Mouse (Mus musculus): ENCODE data around the gene Slc8a1. TPM values are rescaled to one million over a fixed set of nuclear protein-coding genes. Genes with fewer than 3 reads are reported as not detected.

Slc8a1 gene
- total and polyA plus RNA-seq, 3 experiments = not detected

- Histone ChIP-seq H3K27ac (ENCODE audit: insufficient read depth, low read depth) (no peak overlapping the region), H3K4me3 (replicated peaks in 1 of 3; ENCODE audit: low read depth in 2 of 3, low read length in 2 of 3, poor library complexity in 1 of 3) (no peak overlapping the region), H3K9me3 (replicated peaks; ENCODE audit: low read length) (peaks cover 68% of the 10 kb centered on the region), H3K9ac (ENCODE audit: insufficient read depth, low read depth) (no peak overlapping the region), H3K4me2 (ENCODE audit: insufficient read depth, low read depth, poor library complexity, severe bottlenecking) (no peak overlapping the region), H3K4me1 (ENCODE audit: control insufficient read depth in 1 of 2, insufficient read depth in 2 of 2) (no peaks in the 10 kb centered on the region), H3K79me2 (replicated peaks; ENCODE audit: control insufficient read depth, extremely low read depth, insufficient read depth, poor library complexity, severe bottlenecking) (no peaks in the 10 kb centered on the region), H3K36me3 (replicated peaks in 1 of 2; ENCODE audit: control insufficient read depth in 1 of 2, insufficient read depth in 1 of 2, low read length in 1 of 2) (no peaks in the 10 kb centered on the region), H3K27me3 (replicated peaks) (no peaks in the 10 kb centered on the region)
- dilution Hi-C loops (cut with MboI; ENCODE audit: extremely low pct_ligation_motif_present, extremely low pct_unique_long_range_greater_than_20kb, low sequenced_read_pairs) (no loop called here), in situ Hi-C loops (cut with MboI; ENCODE audit: low pct_ligation_motif_present, low pct_unique_long_range_greater_than_20kb, low sequenced_read_pairs) (no loop called here)
- DNase-seq (ENCODE audit: extremely low read depth) = no peak
- TF ChIP-seq SMC3 (IDR thresholded peaks at IDR 0.05; ENCODE audit: low read depth, low read length) (no peak), ETS1 (conservative IDR thresholded peaks at IDR 0.05; ENCODE audit: low read depth, low read length) (no peak)
These were observed 321.6 kb downstream of the Slc8a1 start for GRCm38 (mm10) chr17:81416361-81417114.

- Histone ChIP-seq H3K27ac (ENCODE audit: insufficient read depth, low read depth) (no peak overlapping the region), H3K27me3 (replicated peaks) (no peaks in the 10 kb centered on the region), H3K36me3 (replicated peaks in 1 of 2; ENCODE audit: control insufficient read depth in 1 of 2, insufficient read depth in 1 of 2, low read length in 1 of 2) (no peaks in the 10 kb centered on the region), H3K79me2 (replicated peaks; ENCODE audit: control insufficient read depth, extremely low read depth, insufficient read depth, poor library complexity, severe bottlenecking) (no peaks in the 10 kb centered on the region), H3K4me3 (replicated peaks in 1 of 3; ENCODE audit: low read depth in 2 of 3, low read length in 2 of 3, poor library complexity in 1 of 3) (no peak overlapping the region), H3K4me2 (ENCODE audit: insufficient read depth, low read depth, poor library complexity, severe bottlenecking) (no peak overlapping the region), H3K9ac (ENCODE audit: insufficient read depth, low read depth) (no peak overlapping the region), H3K9me3 (replicated peaks; ENCODE audit: low read length) (peaks cover 64% of the 10 kb centered on the region), H3K4me1 (ENCODE audit: control insufficient read depth in 1 of 2, insufficient read depth in 2 of 2) (no peaks in the 10 kb centered on the region)
- in situ Hi-C loops (cut with MboI; ENCODE audit: low pct_ligation_motif_present, low pct_unique_long_range_greater_than_20kb, low sequenced_read_pairs) (no loop called here), dilution Hi-C loops (cut with MboI; ENCODE audit: extremely low pct_ligation_motif_present, extremely low pct_unique_long_range_greater_than_20kb, low sequenced_read_pairs) (no loop called here)
- TF ChIP-seq MEF2A (IDR thresholded peaks at IDR 0.05; ENCODE audit: borderline replicate concordance, low read depth, low read length) (no peak), MXI1 (IDR thresholded peaks at IDR 0.05; ENCODE audit: low read depth, low read length) (no peak), RCOR1 (conservative IDR thresholded peaks at IDR 0.05; ENCODE audit: low read depth, low read length) (no peak), E2F4 (IDR thresholded peaks at IDR 0.05; ENCODE audit: insufficient replicate concordance, low read depth, low read length) (no peak), NELFE (IDR thresholded peaks at IDR 0.05; ENCODE audit: low read depth, low read length) (no peak), ETS1 (conservative IDR thresholded peaks at IDR 0.05; ENCODE audit: low read depth, low read length) (no peak), MAX (IDR thresholded peaks at IDR 0.05; ENCODE audit: low read length) (no peak), EP300 (IDR thresholded peaks at IDR 0.05; ENCODE audit: low read length) (no peak), GABPA (IDR thresholded peaks at IDR 0.05; ENCODE audit: insufficient replicate concordance, low read depth, low read length) (no peak), ZNF384 (IDR thresholded peaks at IDR 0.05; ENCODE audit: low read depth, low read length) (no peak), HCFC1 (IDR thresholded peaks at IDR 0.05; ENCODE audit: low read depth, low read length) (no peak), MAFK (IDR thresholded peaks at IDR 0.05; ENCODE audit: insufficient replicate concordance, low read length) (no peak), POLR2AphosphoS2 (IDR thresholded peaks at IDR 0.05; ENCODE audit: low read depth, low read length) (no peak)
- DNase-seq (ENCODE audit: extremely low read depth) = no peak
These were observed 325.4 kb downstream of the Slc8a1 start for GRCm38 (mm10) chr17:81412736-81413135.
